Mouse (Mus musculus): ENCODE data around the gene Fam19a1.

The Fam19a1 gene

GRCm38 (mm10) chr6:96437814-96438213 is 324.9 kb downstream of the Fam19a1 start:
- no peak for DNase-seq (ENCODE audit: low spot score)

DNA sequence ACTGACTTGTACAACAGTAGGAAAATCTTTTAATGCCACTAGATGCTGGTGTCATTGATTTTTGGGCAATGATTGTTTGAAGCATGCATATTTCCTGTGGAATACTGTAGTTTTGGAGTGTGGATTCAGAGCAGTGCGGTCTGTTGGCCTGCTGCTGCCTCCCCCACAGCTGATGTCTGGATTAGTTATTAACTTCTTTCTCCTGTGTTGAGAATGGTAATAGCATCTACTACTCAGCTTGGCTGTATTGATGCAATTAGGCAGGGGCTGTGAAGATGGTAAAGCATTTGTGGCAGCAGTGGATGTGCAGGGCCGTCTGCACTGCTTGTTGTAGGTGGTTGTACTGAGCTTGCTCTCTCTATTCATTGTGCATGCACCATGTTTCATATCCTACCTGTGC is 326.5 kb downstream of the Fam19a1 start:
- peak; percentile 19 for DNase-seq (ENCODE audit: low spot score)

DNA sequence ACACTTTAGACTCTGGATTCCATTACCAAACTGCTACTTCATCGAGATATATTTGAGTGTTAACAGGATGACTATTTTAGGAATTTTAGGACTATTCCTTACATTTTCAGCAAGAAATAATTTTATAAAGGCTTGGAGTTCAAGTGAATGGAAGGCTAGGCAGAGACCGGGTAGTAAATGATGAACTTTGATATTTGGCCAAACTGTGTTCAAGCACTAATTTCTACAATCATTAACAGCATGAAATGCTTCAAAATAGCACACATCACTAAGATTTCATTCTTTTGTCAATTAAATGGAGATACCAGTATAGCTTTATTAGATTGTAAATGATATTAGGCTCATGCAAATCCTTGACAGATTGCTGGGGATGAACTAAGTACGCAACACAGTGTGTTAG is 329.0 kb downstream of the Fam19a1 start:
- DNase-seq (ENCODE audit: low spot score): no peak

DNA sequence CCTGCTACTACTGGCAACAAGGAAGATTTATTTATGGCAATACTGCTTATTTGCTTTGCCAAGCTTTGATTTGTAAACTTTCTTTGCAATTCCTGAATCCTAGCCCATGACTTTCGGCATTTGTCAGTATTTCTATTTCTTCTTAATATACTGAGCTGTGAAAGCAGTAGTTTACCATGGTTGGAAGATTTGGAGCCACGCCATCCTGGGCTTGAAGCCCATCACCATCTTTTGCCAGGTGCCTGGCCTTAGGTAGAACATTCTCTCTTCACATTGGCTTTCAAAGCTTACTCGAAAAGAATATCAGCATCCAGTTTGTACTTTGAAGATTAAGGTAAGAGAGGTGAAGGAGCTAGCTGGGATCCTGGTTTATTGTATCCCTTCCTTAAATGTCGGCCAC is 334.5 kb downstream of the Fam19a1 start:
- DNase-seq (ENCODE audit: low spot score): no peak

GRCm38 (mm10) chr6:96456266-96456665 is 343.3 kb downstream of the Fam19a1 start:
- DNase-seq (ENCODE audit: low spot score): no peak

GRCm38 (mm10) chr6:96457590-96458259 is 344.8 kb downstream of the Fam19a1 start:
- DNase-seq (ENCODE audit: low spot score): no peak

- no peak for DNase-seq (ENCODE audit: low spot score)
Observed at GRCm38 (mm10) chr6:96459041-96459440, 346.1 kb downstream of the Fam19a1 start.

GRCm38 (mm10) chr6:96499464-96499863 is 386.5 kb downstream of the Fam19a1 start:
- DNase-seq (ENCODE audit: low spot score): no peak

GRCm38 (mm10) chr6:96541600-96541999 is 428.6 kb downstream of the Fam19a1 start:
- no peak for DNase-seq (ENCODE audit: low spot score)

DNA sequence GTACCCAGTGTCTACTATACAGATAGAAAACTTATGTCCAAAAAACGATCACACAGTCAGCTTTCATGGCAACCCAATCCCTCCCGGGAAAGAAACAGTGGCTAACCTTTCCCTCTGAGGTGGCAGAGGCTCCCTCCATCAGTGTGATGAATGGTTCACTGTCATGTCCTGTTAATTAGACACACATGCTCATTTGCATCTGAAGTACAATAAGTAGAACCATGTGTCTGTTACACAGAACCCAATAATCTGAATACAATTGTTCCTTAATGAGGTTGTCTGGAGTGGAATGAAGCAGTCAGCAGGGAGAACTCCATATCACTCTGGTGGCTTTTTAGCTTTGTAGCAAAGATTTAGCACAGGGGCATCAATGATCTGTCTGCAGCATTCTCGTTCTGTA is 431.9 kb downstream of the Fam19a1 start:
- DNase-seq (ENCODE audit: low spot score): no peak

- DNase-seq (ENCODE audit: low spot score): peak; percentile 17
Observed at GRCm38 (mm10) chr6:96550431-96550830, 437.5 kb downstream of the Fam19a1 start.

DNA sequence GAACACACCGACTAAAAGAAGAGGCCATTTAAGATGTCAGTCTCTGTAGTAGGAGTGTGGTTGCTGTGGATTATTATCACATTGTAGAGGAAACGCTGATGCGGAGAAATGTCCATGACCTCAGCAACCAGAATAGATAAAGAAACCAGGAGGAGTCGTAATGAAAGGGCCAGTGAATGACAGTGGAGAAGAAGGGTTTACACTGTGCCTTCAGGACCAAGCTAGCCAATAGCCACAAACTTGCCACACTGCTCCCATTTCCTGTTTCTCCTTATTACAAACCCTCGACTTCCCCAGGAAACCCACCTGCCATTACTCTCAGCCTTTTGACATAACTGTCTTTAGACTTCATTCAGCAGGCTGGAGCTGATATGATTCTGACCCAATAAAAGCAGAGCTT is 465.7 kb downstream of the Fam19a1 start:
- DNase-seq (ENCODE audit: low spot score): no peak

DNA sequence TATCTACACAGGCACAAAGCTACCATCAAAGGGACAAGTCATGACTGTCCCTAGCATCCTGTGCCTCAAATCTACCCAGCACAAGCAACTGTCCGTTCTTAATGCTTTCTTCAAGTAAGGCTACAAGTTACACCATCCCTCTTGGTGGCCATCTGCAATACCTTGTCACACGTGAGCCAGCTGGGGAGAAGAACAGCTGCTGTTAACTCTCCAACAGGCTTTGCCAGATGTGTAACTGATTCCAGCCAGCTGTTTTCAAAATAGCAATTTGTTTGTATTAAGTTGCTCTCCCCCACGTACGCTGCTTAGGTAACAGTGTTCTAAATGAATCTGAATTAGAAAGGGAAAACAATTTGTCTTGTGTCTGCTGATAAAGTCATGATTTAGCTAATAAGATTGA is 467.8 kb downstream of the Fam19a1 start:
- DNase-seq (ENCODE audit: low spot score): no peak

- no peak for DNase-seq (ENCODE audit: low spot score)
Observed at GRCm38 (mm10) chr6:96581187-96581586, 468.2 kb downstream of the Fam19a1 start.

GRCm38 (mm10) chr6:96587427-96587826 is 474.5 kb downstream of the Fam19a1 start:
- no peak for DNase-seq (ENCODE audit: low spot score)

DNA sequence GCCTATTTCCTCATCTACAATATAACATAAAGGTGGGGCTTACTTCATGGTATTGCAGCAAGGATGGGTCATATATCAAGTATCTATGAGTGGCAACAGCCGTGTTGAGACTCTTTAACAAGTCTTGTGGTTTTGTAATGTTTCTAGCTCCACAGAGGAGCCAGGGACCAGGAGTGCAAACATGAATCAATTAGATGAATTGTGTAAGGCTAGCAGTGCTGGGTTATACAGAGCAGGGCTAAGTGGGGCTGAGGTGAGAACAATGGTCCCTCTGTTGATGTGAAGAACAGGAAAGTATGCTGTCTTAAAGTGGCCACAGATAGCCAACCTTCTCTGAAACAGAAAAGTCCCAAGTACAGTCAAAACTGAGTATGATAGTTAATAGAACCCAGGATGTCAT is 480.1 kb downstream of the Fam19a1 start:
- no peak for DNase-seq (ENCODE audit: low spot score)

GRCm38 (mm10) chr6:96595201-96595600 is 482.2 kb downstream of the Fam19a1 start:
- no peak for DNase-seq (ENCODE audit: low spot score)

- DNase-seq (ENCODE audit: low spot score): no peak
Observed at GRCm38 (mm10) chr6:96624196-96624595, 511.2 kb downstream of the Fam19a1 start.

DNA sequence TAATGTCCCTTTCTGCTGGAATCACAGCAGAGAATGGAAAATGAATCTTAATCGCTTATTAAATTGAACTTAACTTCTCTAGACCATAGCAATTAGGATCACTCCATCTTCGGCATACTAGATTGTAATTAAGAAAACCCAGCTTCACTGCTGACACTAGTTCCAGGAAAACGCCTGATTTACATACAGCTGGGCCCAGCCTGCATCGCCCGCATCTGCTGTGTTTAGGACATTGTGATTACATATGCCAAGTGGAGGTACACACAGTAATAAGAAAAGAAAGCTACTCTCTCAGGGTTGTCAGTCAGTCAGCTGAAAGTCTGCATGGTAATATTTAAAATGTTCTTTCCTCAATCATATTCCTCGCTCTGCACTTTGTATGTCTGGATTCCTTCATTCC is 518.6 kb downstream of the Fam19a1 start:
- peak; percentile 9 for DNase-seq (ENCODE audit: low spot score)

- DNase-seq (ENCODE audit: low spot score): no peak
Observed at GRCm38 (mm10) chr6:96632243-96632642, 519.3 kb downstream of the Fam19a1 start.

DNA sequence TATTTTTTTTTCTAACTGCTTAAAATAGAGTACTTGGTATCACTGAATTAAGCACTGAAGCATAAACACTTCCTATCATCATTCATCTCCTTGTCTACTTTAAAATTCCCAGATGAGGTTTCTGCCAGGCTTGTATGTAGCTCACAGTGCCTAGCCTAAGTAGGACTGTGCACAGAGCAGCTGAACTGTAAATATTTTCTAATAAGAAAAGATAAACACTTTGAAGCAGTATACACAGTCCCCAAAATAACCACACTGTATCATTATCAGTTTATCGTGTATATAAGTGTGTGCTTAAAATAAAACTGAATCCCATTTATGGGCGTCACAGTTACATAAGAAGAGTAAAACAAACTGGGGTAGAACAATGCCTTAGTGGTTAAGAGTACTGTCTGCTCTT is 522.7 kb downstream of the Fam19a1 start:
- DNase-seq (ENCODE audit: low spot score): no peak

DNA sequence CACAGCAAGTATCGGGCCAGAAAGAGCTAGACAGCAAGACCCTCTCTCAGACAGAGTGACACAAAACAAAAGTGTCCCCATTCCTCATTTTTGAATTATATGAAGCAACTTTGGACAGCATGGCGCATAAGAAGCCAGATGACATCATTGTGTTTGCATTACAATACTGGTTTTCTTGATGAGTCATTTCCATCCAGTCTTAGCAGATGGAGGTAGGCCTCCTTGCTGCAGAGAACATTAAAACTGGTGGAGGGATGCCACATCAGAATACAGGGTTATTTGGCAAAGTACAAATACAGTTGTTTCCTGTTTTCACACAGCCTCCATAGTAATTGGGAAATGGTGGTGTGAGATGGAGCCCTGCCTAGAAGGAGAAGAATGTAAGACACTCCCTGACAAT is 535.8 kb downstream of the Fam19a1 start:
- DNase-seq (ENCODE audit: low spot score): no peak

DNA sequence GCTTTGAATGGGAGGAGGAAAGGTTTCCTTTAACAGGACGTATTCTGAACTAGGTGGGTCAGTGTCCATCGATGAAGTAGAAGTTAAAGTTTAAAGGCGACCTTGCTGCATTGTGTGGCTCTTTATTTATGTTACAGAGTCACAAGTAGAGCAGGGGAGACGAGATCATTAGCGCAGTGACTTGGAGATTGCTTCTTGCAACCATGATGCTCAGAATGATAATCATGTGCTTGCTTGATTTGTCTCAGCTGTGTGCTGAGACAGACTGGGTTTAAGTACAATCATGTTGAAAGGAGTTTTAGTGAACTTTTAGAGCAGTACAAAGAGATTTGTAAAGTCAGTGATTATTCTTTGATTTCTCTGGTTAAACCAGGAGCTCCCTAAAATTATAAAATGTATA is 536.3 kb downstream of the Fam19a1 start:
- no peak for DNase-seq (ENCODE audit: low spot score)

- DNase-seq (ENCODE audit: low spot score): no peak
Observed at GRCm38 (mm10) chr6:96666311-96666710, 553.4 kb downstream of the Fam19a1 start.

DNA sequence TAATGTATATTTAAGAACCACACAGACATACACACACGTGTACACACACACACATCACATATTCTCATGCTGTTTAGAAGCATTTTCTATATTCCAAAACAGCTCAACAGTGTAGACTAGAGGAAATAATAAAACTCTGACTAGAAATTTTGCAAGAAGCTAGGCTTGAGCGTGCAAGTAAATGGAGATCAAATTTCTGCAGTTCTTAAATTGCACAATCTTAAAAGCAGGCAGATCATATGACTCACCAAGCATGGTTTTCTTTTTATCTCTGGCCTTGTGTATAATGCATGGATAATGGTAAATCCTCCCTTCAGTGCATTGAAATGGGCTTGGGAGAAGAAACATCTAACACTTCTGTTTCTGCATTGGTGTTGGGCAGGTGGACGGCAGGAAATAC is 564.9 kb downstream of the Fam19a1 start:
- no peak for DNase-seq (ENCODE audit: low spot score)

Data from layer of hippocampus, adult 11-12 months (tissue).